In genomic region chr5:124050095-124051050, GRCm38 (mm10) we compare ENCODE assay signal across 8 mouse cellular contexts. TPM values are rescaled to one million over a fixed set of nuclear protein-coding genes. Genes with fewer than 3 reads are reported as not detected.
DNase-seq lines count a peak whose midpoint lies in the region; ATAC-seq and TF ChIP-seq lines count a peak whose summit lies in the region.

No protein-coding gene starts in this region.

- peak; percentile 45 for DNase-seq in brain, adult 2 months (ENCODE audit: low read depth, low spot score)
- DNase-seq in liver, embryonic 11.5 days (ENCODE audit: low spot score) = peak; percentile 65
- DNase-seq in layer of hippocampus, adult 18-20 months (ENCODE audit: low spot score in 2 of 2) = no peak
- no peak for DNase-seq in gastrocnemius, postnatal 4 days (ENCODE audit: low spot score in 2 of 2)
- no peak for DNase-seq in left cerebral cortex, postnatal 36 days (ENCODE audit: low spot score in 2 of 2)

- H3K27me3 ChIP-seq in E14TG2a.4 (ENCODE audit: insufficient read depth, low read length) = no peaks in the 10 kb centered on the region; the same call in 1 of the 2 replicates
- no peaks in the 10 kb centered on the region for H3K27me3 ChIP-seq in heart, embryonic 13.5 days (replicated peaks)
- H3K27me3 ChIP-seq in liver, embryonic 11.5 days (replicated peaks; ENCODE audit: control insufficient read depth, insufficient read depth, low read length) = no peaks in the 10 kb centered on the region
- no peaks in the 10 kb centered on the region for H3K27me3 ChIP-seq in midbrain, embryonic 16.5 days (ENCODE audit: control insufficient read depth, insufficient read depth, low read depth, low read length)

- H3K36me3 ChIP-seq in E14TG2a.4 (ENCODE audit: insufficient read depth, low read length) = no peaks in the 10 kb centered on the region
- H3K36me3 ChIP-seq in heart, embryonic 13.5 days = no peaks in the 10 kb centered on the region
- H3K36me3 ChIP-seq in liver, embryonic 11.5 days (ENCODE audit: control insufficient read depth, insufficient read depth, low read length) = no peaks in the 10 kb centered on the region
- no peaks in the 10 kb centered on the region for H3K36me3 ChIP-seq in midbrain, embryonic 16.5 days (ENCODE audit: control insufficient read depth, insufficient read depth, low read length)

- no peak for TF ChIP-seq CTCF in E14TG2a.4 (conservative IDR thresholded peaks at IDR 0.05; ENCODE audit: low read length)

- peaks cover 36% of the 10 kb centered on the region for H3K4me1 ChIP-seq in E14TG2a.4 (replicated peaks; ENCODE audit: low read depth, low read length)
- peaks cover 46% of the 10 kb centered on the region for H3K4me1 ChIP-seq in heart, embryonic 13.5 days
- H3K4me1 ChIP-seq in liver, embryonic 11.5 days (replicated peaks; ENCODE audit: control insufficient read depth, insufficient read depth, low read length) = peaks cover 38% of the 10 kb centered on the region
- H3K4me1 ChIP-seq in midbrain, embryonic 16.5 days (ENCODE audit: control insufficient read depth, insufficient read depth, low read length) = peaks cover 10% of the 10 kb centered on the region

- WGBS in heart, embryonic 13.5 days = 29% methylated on average over 14 of the region's 14 CpGs
- WGBS in liver, embryonic 11.5 days = 31% methylated on average over 14 of the region's 14 CpGs
- 46% methylated on average over 14 of the region's 14 CpGs for WGBS in midbrain, embryonic 16.5 days

- no peak for ATAC-seq in heart, embryonic 13.5 days (ENCODE audit: extremely low read depth, insufficient number of reproducible peaks, low FRiP score, low TSS enrichment)
- no peak for ATAC-seq in liver, embryonic 11.5 days (replicated peaks; ENCODE audit: low FRiP score)
- ATAC-seq in midbrain, embryonic 16.5 days = no peak

- H3K9me3 ChIP-seq in E14TG2a.4 (ENCODE audit: low read length) = no peaks in the 10 kb centered on the region
- H3K9me3 ChIP-seq in heart, embryonic 13.5 days = no peaks in the 10 kb centered on the region
- H3K9me3 ChIP-seq in liver, embryonic 11.5 days (ENCODE audit: control insufficient read depth, low read length) = no peaks in the 10 kb centered on the region
- H3K9me3 ChIP-seq in midbrain, embryonic 16.5 days (replicated peaks; ENCODE audit: control insufficient read depth, low read length, poor library complexity, severe bottlenecking) = no peaks in the 10 kb centered on the region

- H3K4me3 ChIP-seq in E14TG2a.4 (replicated peaks; ENCODE audit: low read length) = 0 out of 2 replicates have a peak overlapping the region, but pooled peaks have one; percentile 17
- peak overlapping the region; percentile 32 for H3K4me3 ChIP-seq in heart, embryonic 13.5 days
- H3K4me3 ChIP-seq in liver, embryonic 11.5 days (ENCODE audit: low read depth, low read length) = peak overlapping the region; percentile 11; the same call in 1 of the 2 replicates
- H3K4me3 ChIP-seq in midbrain, embryonic 16.5 days (ENCODE audit: low read depth, low read length) = no peak overlapping the region

- H3K4me2 ChIP-seq in heart, embryonic 13.5 days = peak overlapping the region; percentile 59
- peak overlapping the region; percentile 52 for H3K4me2 ChIP-seq in liver, embryonic 11.5 days
- H3K4me2 ChIP-seq in midbrain, embryonic 16.5 days (ENCODE audit: low read length) = no peak overlapping the region

- intact Hi-C loops in left cerebral cortex, postnatal 36 days (cut with DNase I) = no loop called here

- peak overlapping the region; percentile 76 for H3K9ac ChIP-seq in heart, embryonic 13.5 days
- H3K9ac ChIP-seq in liver, embryonic 11.5 days (ENCODE audit: low read depth, low read length) = peak overlapping the region; percentile 61
- H3K9ac ChIP-seq in midbrain, embryonic 16.5 days (ENCODE audit: low read depth, low read length) = peak overlapping the region; percentile 28; the same call in 1 of the 2 replicates

- H3K27ac ChIP-seq in heart, embryonic 13.5 days (replicated peaks) = peak overlapping the region; percentile 86
- H3K27ac ChIP-seq in liver, embryonic 11.5 days (ENCODE audit: low read depth, low read length) = peak overlapping the region; percentile 87
- peak overlapping the region; percentile 53 for H3K27ac ChIP-seq in midbrain, embryonic 16.5 days (ENCODE audit: low read length)

RNA-seq across cellular contexts. Expression of gene Vps37b, which starts 18.3 kb away (rescaled TPM):
- 51.2 and 52.2 TPM in 2 replicates for polyA plus RNA-seq in heart, embryonic 13.5 days (2015; fragmentation: Nextera tagmentation; extraction: Ambion mirVana)
- polyA plus RNA-seq in liver, embryonic 11.5 days (2014; fragmentation: Nextera tagmentation; extraction: Ambion mirVana) = 31.3 TPM in 2 replicates
- 59.5 and 62.0 TPM in 2 replicates for polyA plus RNA-seq in midbrain, embryonic 16.5 days (2015; fragmentation: Nextera tagmentation; extraction: Ambion mirVana)
- 10 to 100 TPM; 38.0 to 43.9 TPM for total RNA-seq in layer of hippocampus, adult 18-20 months (2021)
- 10 to 100 TPM; 24.4 to 29.3 TPM for total RNA-seq in gastrocnemius, postnatal 4 days (2021)
- total RNA-seq in left cerebral cortex, postnatal 36 days (2021) = 10 to 100 TPM; 45.8 to 51.0 TPM

RNA-seq across cellular contexts. Expression of gene Abcb9, which starts 45.2 kb away (rescaled TPM):
- 1.6 and 1.7 TPM in 2 replicates for polyA plus RNA-seq in heart, embryonic 13.5 days (2015; fragmentation: Nextera tagmentation; extraction: Ambion mirVana)
- 4.1 and 4.8 TPM in 2 replicates for polyA plus RNA-seq in liver, embryonic 11.5 days (2014; fragmentation: Nextera tagmentation; extraction: Ambion mirVana)
- 15.5 and 21.7 TPM in 2 replicates for polyA plus RNA-seq in midbrain, embryonic 16.5 days (2015; fragmentation: Nextera tagmentation; extraction: Ambion mirVana)
- total RNA-seq in layer of hippocampus, adult 18-20 months (2021) = 10 to 100 TPM; 30.6 to 33.4 TPM
- total RNA-seq in gastrocnemius, postnatal 4 days (2021) = 1 to 10 TPM; 5.2 to 6.1 TPM
- 10 to 100 TPM; 55.9 to 57.5 TPM for total RNA-seq in left cerebral cortex, postnatal 36 days (2021)

Comparison
In these comparisons a context has a peak if more than half of its experiments do, and no peak if none do; other contexts are left out.
1. DNase-seq: peak in brain, adult 2 months (single experiment) and liver, embryonic 11.5 days (single experiment); none in layer of hippocampus, adult 18-20 months (0 of 2), gastrocnemius, postnatal 4 days (0 of 2) and left cerebral cortex, postnatal 36 days (0 of 2).
2. RNA of gene Abcb9, which starts 45.2 kb away (total RNA-seq): 55.9 to 57.5 TPM in left cerebral cortex, postnatal 36 days and 30.6 to 33.4 TPM in layer of hippocampus, adult 18-20 months; 5.2 to 6.1 TPM in gastrocnemius, postnatal 4 days; every median in the first group is over 4 times any median in the second.
3. Peak in every context shown above with its lines, with median percentiles within 50 percentile points of each other: H3K27ac ChIP-seq and H3K9ac ChIP-seq.